Mouse (Mus musculus) hindbrain, embryonic 16.5 days (tissue): ENCODE measurements around the gene Mmp23. TPM values are rescaled to one million over a fixed set of nuclear protein-coding genes. Genes with fewer than 3 reads are reported as not detected.

Experiments
- ATAC-seq: fragments of 200-750 bp; cut with Nextera tagmentation; 2 replicates; pipeline ENCODE4 v1.8.0; 2017; ENCODE audit warnings: moderate TSS enrichment, moderate library complexity
- H3K27ac ChIP-seq: fragments of 300-500 bp; sonication (generic); 2 replicates; pipeline ENCODE4 v1.5.1; 2014; ENCODE audit warnings: low read depth, mild to moderate bottlenecking, control low read depth, low read length, moderate library complexity
- H3K27me3 ChIP-seq: fragments of 300-500 bp; sonication (generic); replicated peaks from 2 replicates; pipeline ENCODE4 v1.6.1; 2014; ENCODE audit warnings: low read length; ENCODE audit not compliant: control insufficient read depth, insufficient read depth
- H3K36me3 ChIP-seq: fragments of 300-500 bp; sonication (generic); 2 replicates; pipeline ENCODE4 v1.6.1; 2014; ENCODE audit warnings: mild to moderate bottlenecking, low read length, moderate library complexity, mixed read lengths; ENCODE audit not compliant: control insufficient read depth, insufficient read depth
- H3K4me1 ChIP-seq: fragments of 300-500 bp; sonication (generic); 2 replicates; pipeline ENCODE4 v1.6.1; 2014; ENCODE audit warnings: low read depth, low read length; ENCODE audit not compliant: control insufficient read depth, insufficient read depth
- H3K4me2 ChIP-seq: fragments of 300-500 bp; sonication (generic); 2 replicates; pipeline ENCODE4 v1.6.1; 2014; ENCODE audit warnings: mild to moderate bottlenecking, low read length, control low read depth, moderate library complexity
- H3K4me3 ChIP-seq: fragments of 300-500 bp; sonication (generic); 2 replicates; pipeline ENCODE4 v1.5.1; 2014; ENCODE audit warnings: mild to moderate bottlenecking, low read length, control low read depth, moderate library complexity
- H3K9ac ChIP-seq: fragments of 300-500 bp; sonication (generic); 2 replicates; pipeline ENCODE4 v1.6.1; 2014; ENCODE audit warnings: low read depth, mild to moderate bottlenecking, control low read depth, low read length, moderate library complexity
- H3K9me3 ChIP-seq: fragments of 300-500 bp; sonication (generic); 2 replicates; pipeline ENCODE4 v1.6.1; 2014; ENCODE audit warnings: mild to moderate bottlenecking, low read length, moderate library complexity; ENCODE audit not compliant: control insufficient read depth
- WGBS: fragments of 180-500 bp; shearing (Covaris S2); extraction: QIAGEN DNeasy Blood & Tissue Kit; methylation state at CpG from one replicate; pipeline ENCODE4 v1.1.7; 2014; 5-methylcytosine and 5-hydroxymethylcytosine counted together
- polyA plus RNA-seq: library from polyadenylated mRNA; unstranded; fragments of >200 nt; fragmentation: Nextera tagmentation; extraction: Ambion mirVana; gene quantifications from 2 replicates; pipeline ENCODE4 v1.2.1, GENCODE M21; 2015

Mmp23 gene
- polyA plus RNA-seq, 1 experiment from 2014 or later, result 2.9 TPM

DNA sequence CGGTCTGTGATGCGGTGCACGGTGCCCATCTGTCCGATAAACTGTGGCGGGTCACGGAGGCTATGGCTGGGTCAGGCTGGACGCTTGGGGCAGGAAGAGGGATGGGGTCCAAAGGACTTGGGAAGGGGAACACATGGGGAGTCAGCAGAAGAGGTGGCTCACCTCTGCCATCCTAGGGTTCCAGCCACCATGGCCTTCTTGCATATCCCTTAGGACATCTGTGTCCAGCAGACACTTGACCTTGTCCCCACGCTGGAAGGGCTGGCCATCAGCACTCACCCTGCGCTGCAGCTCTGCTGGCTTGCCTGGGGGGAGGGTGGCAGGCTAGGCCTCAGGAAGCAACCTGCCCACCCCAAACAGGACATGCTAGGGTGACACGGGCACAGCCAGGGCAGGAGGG, 5.8 kb upstream of the Mmp23 start:
- Histone ChIP-seq H3K4me1 (peaks cover 11% of the 10 kb centered on the region), H3K36me3 (peaks cover 21% of the 10 kb centered on the region), H3K4me2 (no peak overlapping the region), H3K9ac (no peak overlapping the region), H3K4me3 (no peak overlapping the region), H3K27me3 (peaks cover 29% of the 10 kb centered on the region), H3K9me3 (no peaks in the 10 kb centered on the region), H3K27ac (no peak overlapping the region)
- WGBS, result 88% methylated on average over 10 of the region's 10 CpGs
- no peak for ATAC-seq

DNA sequence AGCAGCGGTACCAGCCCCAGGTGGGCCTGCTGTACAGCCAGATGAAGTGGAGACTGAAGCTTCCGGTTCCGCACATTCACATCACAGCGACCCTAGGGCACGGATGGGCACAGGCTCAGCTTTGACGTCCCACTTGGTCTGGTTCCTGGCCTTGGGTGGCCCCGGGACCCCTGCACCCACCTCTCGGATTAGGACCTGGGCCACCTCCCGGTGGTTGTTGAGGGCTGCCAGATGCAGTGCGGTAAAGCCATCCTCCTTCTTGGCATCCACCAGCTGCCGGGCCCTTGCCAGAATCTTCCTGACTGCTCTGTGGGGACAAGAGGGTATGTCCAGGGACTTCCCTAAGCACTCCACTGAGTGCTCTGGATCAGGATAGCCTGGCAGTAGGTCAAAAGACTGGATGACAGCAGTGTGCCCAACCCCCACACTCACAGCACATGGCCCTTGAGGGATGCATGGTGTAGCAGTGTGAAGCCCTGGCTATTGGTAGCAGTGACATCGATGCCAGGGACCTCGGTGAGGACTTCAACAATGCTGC, 3.1 kb upstream of the Mmp23 start:
- ATAC-seq, result no peak
- Histone ChIP-seq H3K36me3 (peaks cover 22% of the 10 kb centered on the region), H3K4me2 (no peak overlapping the region), H3K9ac (no peak overlapping the region), H3K27ac (no peak overlapping the region), H3K4me1 (peaks cover 27% of the 10 kb centered on the region), H3K9me3 (no peaks in the 10 kb centered on the region), H3K27me3 (peaks cover 44% of the 10 kb centered on the region), H3K4me3 (no peak overlapping the region)
- WGBS, result 88% methylated on average over 13 of the region's 13 CpGs

DNA sequence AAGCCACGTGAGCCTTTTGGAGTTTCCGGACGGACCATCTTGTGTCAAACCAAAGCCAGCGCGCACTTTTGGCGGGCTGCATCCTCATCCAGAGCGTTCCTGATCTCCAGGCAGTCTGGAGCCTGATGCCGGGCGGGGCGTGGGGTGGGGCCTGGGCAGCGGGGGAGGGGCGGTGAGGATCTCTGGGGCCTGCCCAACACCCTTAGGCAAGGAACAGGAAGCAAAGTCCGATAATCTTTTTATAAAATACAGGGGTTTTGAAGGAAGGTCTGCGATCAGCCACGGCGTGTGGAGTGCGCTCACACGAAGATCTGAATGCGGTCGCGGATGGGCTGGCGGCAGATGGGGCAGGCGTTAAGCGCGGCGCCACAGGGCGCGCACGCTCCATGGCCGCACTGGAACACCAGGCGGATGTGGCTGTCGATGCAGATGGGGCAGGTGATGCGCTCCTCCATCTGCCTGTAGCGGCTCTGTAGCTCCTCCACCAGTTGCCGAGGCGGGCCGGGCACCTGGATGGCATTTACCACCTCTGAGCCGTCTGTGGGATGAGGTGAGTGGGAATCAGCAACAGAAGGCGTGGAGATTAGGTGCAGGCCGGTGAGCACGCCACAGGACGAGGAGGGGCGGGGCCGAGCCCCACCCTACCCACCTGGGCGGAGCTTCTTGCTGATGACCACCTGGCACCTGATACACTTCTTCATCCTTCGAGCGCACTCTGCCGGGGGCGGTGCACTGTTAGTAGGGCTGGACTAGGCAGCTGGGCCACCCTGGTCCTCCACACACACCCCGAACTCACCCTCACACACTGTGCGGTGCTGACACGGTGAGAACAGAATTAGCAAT, 1.5 kb upstream of the Mmp23 start:
- Histone ChIP-seq H3K4me3 (peak overlapping the region; percentile 28), H3K27ac (no peak overlapping the region), H3K36me3 (peaks cover 36% of the 10 kb centered on the region), H3K27me3 (peaks cover 56% of the 10 kb centered on the region), H3K4me1 (peaks cover 27% of the 10 kb centered on the region), H3K4me2 (peak overlapping the region; percentile 53), H3K9me3 (no peaks in the 10 kb centered on the region), H3K9ac (peak overlapping the region; percentile 30)
- ATAC-seq, result peak; percentile 38
- 6% methylated on average over 52 of the region's 52 CpGs for WGBS

DNA sequence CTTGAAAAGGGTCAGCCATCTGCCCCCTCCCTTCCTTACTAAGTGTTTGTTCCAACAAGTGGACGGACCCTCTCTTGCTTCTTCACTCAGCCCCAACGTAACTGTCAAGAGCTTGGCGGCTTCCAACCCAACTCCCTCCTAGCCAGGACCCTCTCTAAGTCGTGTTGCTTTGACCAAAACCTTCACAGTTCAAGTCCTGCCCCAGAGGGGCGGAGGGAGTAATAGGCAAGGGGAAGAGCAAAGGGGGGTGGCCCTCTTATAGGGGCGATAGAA, 935 bp upstream of the Mmp23 start:
- Histone ChIP-seq H3K4me2 (peak overlapping the region; percentile 53), H3K4me1 (peaks cover 27% of the 10 kb centered on the region), H3K9me3 (no peaks in the 10 kb centered on the region), H3K4me3 (peak overlapping the region; percentile 28; the same call in 1 of the 2 replicates), H3K36me3 (peaks cover 37% of the 10 kb centered on the region), H3K9ac (peak overlapping the region; percentile 30; the same call in 1 of the 2 replicates), H3K27me3 (peaks cover 56% of the 10 kb centered on the region), H3K27ac (no peak overlapping the region)
- no peak for ATAC-seq
- 6% methylated on average over 6 of the region's 6 CpGs for WGBS

DNA sequence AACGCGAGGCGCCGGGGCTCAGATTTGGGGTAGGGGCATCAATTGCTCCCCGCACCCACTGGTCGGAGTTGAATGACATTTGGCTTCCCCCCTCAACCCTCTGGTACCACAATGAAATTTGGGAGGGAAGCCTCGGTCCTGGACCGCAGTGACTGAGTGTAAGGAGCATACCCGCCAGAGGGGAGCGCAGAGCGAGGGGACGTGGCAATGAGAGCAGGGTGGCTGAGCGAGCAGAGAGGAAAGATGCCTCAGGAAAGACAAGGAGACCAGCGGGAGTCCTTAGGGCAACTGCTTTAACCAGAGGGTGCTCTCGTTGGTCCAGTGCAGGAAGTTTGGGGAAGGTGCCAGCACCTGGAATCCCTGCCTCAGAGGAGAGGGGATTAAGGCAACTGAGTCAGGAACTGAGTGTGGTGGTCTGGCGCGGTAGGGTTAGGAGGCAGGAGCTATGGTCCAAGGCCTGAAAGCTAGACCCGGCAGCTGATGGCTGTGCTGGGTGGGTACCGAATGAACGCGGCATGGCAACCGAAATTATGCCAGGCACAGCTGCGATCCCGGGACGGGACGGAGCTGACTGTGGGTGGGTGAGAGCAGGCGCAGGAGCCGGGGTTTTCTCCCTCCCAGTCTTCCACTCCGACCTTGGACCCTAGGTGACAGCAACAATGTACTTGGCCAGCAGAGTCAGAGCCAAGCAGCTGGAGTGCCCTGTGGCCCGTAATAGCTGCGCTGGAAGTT, 433 bp upstream of the Mmp23 start:
- ATAC-seq, result peak; percentile 40
- H3K4me1 ChIP-seq, result peaks cover 27% of the 10 kb centered on the region
- no peaks in the 10 kb centered on the region for H3K9me3 ChIP-seq
- peak overlapping the region; percentile 72 for H3K4me2 ChIP-seq
- H3K9ac ChIP-seq, result peak overlapping the region; percentile 56
- H3K36me3 ChIP-seq, result peaks cover 39% of the 10 kb centered on the region
- no peak overlapping the region for H3K27ac ChIP-seq
- peaks cover 56% of the 10 kb centered on the region for H3K27me3 ChIP-seq
- peak overlapping the region; percentile 36 for H3K4me3 ChIP-seq
- 2% methylated on average over 31 of the region's 31 CpGs for WGBS

DNA sequence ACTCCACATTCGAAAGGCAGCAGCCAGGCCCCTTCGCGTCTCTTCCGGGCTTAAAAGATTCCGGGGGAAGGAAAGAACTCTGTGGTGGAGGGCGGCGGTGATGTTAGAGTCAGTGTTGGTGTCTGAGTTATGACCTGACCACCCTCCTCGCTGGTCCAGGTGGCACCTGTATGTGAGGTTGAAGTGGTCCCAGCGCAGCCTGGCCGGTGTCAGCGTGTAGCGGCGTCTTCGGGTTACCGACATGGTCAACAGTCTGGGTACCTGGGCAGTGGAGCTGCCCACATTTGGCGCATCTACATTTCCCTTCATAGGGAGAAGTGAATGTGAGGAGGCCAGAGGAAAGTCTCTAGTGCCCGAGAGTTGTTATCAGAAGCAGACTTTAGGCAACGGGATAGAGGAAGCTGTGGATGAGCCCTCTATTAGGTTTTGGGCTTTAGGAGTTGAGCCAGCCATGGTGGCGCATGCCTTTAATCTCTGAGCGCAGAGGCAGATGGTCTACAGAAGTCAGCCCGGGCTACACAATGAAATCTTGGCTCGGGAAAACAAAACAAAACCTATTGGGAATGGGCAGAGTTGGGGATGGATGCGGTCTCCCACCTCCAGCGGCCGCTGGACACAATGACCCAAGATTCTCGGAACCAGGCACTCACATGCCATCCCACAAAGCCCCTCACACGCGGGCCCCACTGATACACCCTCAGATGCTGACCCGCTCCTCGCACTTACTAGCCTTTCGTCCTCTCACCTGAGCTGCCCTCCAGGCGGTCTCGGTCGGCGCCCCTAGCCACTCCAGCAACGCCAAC, 700 bp downstream of the Mmp23 start:
- peaks cover 51% of the 10 kb centered on the region for H3K36me3 ChIP-seq
- peak overlapping the region; percentile 72 for H3K4me2 ChIP-seq
- H3K9ac ChIP-seq, result peak overlapping the region; percentile 56
- WGBS, result 25% methylated on average over 36 of the region's 36 CpGs
- peaks cover 56% of the 10 kb centered on the region for H3K27me3 ChIP-seq
- H3K9me3 ChIP-seq, result no peaks in the 10 kb centered on the region
- H3K4me3 ChIP-seq, result peak overlapping the region; percentile 36
- peak; percentile 2; the same call in 1 of the 2 replicates for ATAC-seq
- H3K4me1 ChIP-seq, result peaks cover 27% of the 10 kb centered on the region
- no peak overlapping the region for H3K27ac ChIP-seq

DNA sequence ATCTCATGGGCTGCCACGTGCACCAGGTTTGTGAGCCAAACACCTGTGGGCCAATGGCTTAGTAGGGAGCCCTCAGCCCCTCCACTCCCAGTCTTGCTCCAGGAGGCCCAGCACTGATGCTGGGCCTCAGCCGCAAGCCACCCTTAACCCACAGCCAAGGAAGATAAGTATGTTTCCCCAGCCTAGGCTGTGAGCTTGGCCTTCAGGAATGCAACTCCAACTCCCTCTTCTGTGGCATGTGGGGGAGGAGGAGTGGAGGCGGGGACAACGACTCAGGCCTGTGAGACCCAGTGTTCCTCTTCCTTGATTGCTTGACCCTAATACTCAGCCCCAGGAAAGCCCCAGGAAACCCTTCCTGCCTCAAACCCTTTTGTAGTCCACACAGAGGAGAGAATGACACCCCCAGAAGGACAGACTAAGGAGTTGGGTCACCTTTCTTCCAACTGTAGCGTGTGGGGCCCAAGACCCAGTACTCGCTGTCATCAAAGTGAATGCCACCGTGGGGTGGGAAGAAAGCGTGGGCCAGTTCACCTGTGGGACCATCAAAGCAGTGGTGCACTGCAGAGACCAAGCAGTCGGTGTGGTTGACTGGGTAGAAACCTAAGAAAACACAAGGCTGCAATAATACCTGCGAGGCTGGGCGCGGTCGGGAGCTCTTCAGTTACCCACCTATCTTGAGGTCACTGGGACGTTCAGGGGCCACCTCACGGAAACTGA, 1.5 kb downstream of the Mmp23 start:
- H3K9ac ChIP-seq, result no peak overlapping the region
- H3K9me3 ChIP-seq, result no peaks in the 10 kb centered on the region
- no peak overlapping the region for H3K4me3 ChIP-seq
- H3K27ac ChIP-seq, result no peak overlapping the region
- H3K27me3 ChIP-seq, result peaks cover 55% of the 10 kb centered on the region
- ATAC-seq, result no peak
- no peak overlapping the region for H3K4me2 ChIP-seq
- H3K36me3 ChIP-seq, result peaks cover 54% of the 10 kb centered on the region
- WGBS, result 70% methylated on average over 15 of the region's 15 CpGs
- H3K4me1 ChIP-seq, result peaks cover 27% of the 10 kb centered on the region

DNA sequence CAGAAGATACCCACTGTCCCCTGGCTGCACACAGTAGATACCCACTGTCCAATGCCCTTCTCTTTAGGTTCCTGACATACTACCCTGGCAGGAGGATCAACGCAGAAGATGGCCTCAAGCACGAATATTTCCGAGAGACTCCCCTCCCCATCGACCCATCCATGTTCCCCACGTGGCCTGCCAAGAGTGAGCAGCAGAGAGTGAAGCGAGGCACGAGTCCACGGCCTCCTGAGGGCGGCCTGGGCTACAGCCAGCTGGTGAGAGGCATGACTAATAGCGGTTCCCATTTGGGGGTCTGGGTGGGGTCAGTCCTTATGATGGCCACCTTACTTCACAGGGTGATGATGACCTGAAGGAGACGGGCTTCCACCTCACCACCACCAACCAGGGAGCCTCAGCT, 3.8 kb downstream of the Mmp23 start:
- Histone ChIP-seq H3K4me1 (peaks cover 20% of the 10 kb centered on the region), H3K27ac (no peak overlapping the region), H3K4me2 (no peak overlapping the region), H3K36me3 (peaks cover 55% of the 10 kb centered on the region), H3K27me3 (peaks cover 31% of the 10 kb centered on the region), H3K9me3 (no peaks in the 10 kb centered on the region), H3K4me3 (no peak overlapping the region), H3K9ac (no peak overlapping the region)
- ATAC-seq, result no peak
- 92% methylated on average over 11 of the region's 11 CpGs for WGBS
